Mouse (Mus musculus): ENCODE results near the gene Ccdc149.

DNA sequence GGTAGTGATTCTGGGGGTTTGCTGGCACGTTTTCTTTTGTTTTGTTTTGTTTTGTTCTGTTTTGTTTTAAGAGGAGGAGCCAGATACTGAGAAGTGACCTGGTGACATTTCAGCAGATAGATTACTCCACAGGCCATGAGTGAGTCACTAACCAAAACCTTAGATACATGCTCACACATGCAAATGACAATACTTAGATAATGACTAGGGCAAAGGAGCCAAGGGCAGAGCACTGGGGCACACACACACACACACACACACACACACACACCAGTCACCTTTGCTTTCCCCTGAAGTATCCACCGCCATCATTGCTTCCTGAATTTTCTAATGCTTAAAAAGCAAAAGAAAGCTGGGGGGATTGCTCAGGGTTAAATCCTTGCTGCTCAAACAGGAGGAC is 54.8 kb downstream of the Ccdc149 start:
- TF ChIP-seq GATA1 (IDR thresholded peaks at IDR 0.05; ENCODE audit: borderline replicate concordance, low read length) (no peak), CTCF (IDR thresholded peaks at IDR 0.05; ENCODE audit: low read depth, low read length) (no peak), TAL1 (conservative IDR thresholded peaks at IDR 0.05; ENCODE audit: low read depth, low read length) (no peak)

All from G1E (cell line).